In the genomic region with DNA sequence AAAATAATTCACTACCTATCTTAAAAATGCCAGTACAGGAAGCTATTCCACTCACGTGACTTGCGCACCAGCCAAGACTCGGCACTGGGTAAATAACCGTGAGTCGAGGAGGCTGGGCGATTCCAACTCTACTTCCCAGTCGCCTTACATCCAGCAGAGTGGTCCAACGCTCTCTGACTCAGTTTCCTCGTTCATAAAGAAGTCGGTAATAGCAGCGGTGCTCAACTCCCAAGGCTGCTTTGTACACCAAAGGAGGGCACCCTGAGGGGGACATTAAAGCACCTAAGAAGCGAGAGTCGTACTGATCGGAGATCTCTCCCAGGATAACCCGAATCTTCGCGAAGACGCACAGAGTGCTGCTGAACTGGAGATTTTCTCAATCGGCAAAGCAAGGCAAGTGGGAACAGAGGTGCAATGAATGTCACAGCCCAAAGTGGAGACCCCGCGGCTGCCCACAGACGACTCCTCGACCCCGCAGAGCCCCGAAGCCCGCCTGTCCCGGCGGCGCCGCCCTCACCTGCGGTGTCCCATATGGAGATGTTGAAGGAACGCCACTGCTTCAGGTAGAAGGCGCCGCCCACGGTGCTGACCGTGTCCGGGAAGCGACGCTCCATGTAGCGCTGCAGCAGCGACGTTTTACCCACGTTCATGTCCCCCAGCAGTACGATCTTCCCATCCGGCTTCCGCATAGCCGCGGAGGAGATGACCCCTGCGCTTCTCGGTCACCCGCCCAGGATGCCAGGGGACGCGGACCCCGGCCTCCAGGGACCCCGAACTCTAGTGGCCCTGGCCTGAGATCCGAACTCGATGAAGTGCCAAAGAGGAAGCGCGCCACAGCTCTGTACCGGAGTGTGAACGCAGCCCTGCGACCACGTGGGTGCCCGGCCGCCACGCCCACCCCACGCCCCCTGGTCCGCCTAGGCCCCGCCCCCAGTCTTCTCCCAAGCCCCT, we compare ENCODE assay signal across 8 mouse cellular contexts. TPM values are rescaled to one million over a fixed set of nuclear protein-coding genes. Genes with fewer than 3 reads are reported as not detected.
A peak's percentile ranks its signal among the peaks of the same experiment; 100 is the strongest.
DNase-seq lines count a peak whose midpoint lies in the region; ATAC-seq and TF ChIP-seq lines count a peak whose summit lies in the region.

A gene (minus strand): TSS at position 900 of the 951 bp plus-strand sequence.

- H3ac ChIP-seq in myocyte (ENCODE audit: control insufficient read depth, insufficient read length), result no peak within 1 kb of the TSS

- no peaks in the 10 kb centered on the region for H3K79me2 ChIP-seq in myocyte (ENCODE audit: control insufficient read depth, insufficient read depth)

- no peaks in the 10 kb centered on the region for H3K9me3 ChIP-seq in liver, embryonic 12.5 days (replicated peaks)

- H3K4me1 ChIP-seq in bone marrow, adult 2 months (ENCODE audit: control insufficient read depth, insufficient read depth, low read length), result peaks cover 1% of the 10 kb centered on the region; the same call in 1 of the 2 replicates
- peaks cover 30% of the 10 kb centered on the region for H3K4me1 ChIP-seq in liver, embryonic 12.5 days

- ATAC-seq in liver, embryonic 12.5 days, result peak; percentile 56

- H3K4me3 ChIP-seq in bone marrow, adult 2 months (replicated peaks; ENCODE audit: control insufficient read depth, low read depth, low read length), result peak within 1 kb of the TSS; percentile 69
- peak within 1 kb of the TSS; percentile 54 for H3K4me3 ChIP-seq in liver, embryonic 12.5 days
- H3K4me3 ChIP-seq in myocyte, result peak within 1 kb of the TSS; percentile 25

- no peak for TF ChIP-seq CTCF in bone marrow, adult 2 months (IDR thresholded peaks at IDR 0.05; ENCODE audit: control insufficient read depth, insufficient read depth, low read length)

- H3K27ac ChIP-seq in bone marrow, adult 2 months (ENCODE audit: control insufficient read depth, insufficient read depth, low read depth, low read length, poor library complexity), result peak within 1 kb of the TSS; percentile 11
- H3K27ac ChIP-seq in liver, embryonic 12.5 days, result no peak within 1 kb of the TSS

- DNase-seq in left cerebral cortex, postnatal 36 days (ENCODE audit: low spot score in 2 of 2), result peak; percentile 11 to 30
- DNase-seq in left cerebral cortex, adult 9 months (ENCODE audit: low spot score in 2 of 2), result no peak
- DNase-seq in gastrocnemius, postnatal 36 days, result peak; percentile 38 to 51
- DNase-seq in induced T-regulatory cell, adult 2 months (ENCODE audit: low read depth), result peak; percentile 67
- peak; percentile 32 for DNase-seq in thymus, postnatal 25 days

- intact Hi-C loops in left cerebral cortex, postnatal 36 days (cut with DNase I), result no loop called here
- intact Hi-C loops in gastrocnemius, postnatal 36 days (cut with DNase I), result no loop called here

- TF ChIP-seq POLR2A in bone marrow, adult 2 months (IDR thresholded peaks at IDR 0.05; ENCODE audit: borderline replicate concordance, control insufficient read depth, low read depth, low read length), result peak; percentile 26; the same call in 1 of the 2 replicates
- no peak for TF ChIP-seq POLR2A in myocyte (IDR thresholded peaks at IDR 0.05; ENCODE audit: insufficient read length, low read depth)

- peak within 1 kb of the TSS; percentile 76 for H3K4me2 ChIP-seq in liver, embryonic 12.5 days
- H3K4me2 ChIP-seq in myocyte (ENCODE audit: low read depth), result peak within 1 kb of the TSS; percentile 93

- H3K9ac ChIP-seq in liver, embryonic 12.5 days, result peak within 1 kb of the TSS; percentile 44

- under 1% methylated on average over 69 of the region's 69 CpGs for WGBS in bone marrow, adult 2 months
- WGBS in liver, embryonic 12.5 days (ENCODE audit: insufficient replicate concordance), result under 1% methylated on average over 69 of the region's 69 CpGs

- peaks cover 99% of the 10 kb centered on the region for H3K27me3 ChIP-seq in liver, embryonic 12.5 days (replicated peaks)
- peaks cover 6% of the 10 kb centered on the region for H3K27me3 ChIP-seq in myocyte (ENCODE audit: control insufficient read depth, insufficient read depth, insufficient read length)

- H3K36me3 ChIP-seq in liver, embryonic 12.5 days, result no peaks in the 10 kb centered on the region
- H3K36me3 ChIP-seq in myocyte (ENCODE audit: control insufficient read depth, insufficient read depth), result no peaks in the 10 kb centered on the region

TF ChIP-seq in myocyte, 11 proteins besides CTCF, POLR2A, EP300 and RAD21:
- TF ChIP-seq TCF12 (IDR thresholded peaks at IDR 0.05; ENCODE audit: insufficient read depth, poor library complexity, severe bottlenecking) (no peak), POLR2AphosphoS2 (IDR thresholded peaks at IDR 0.05; ENCODE audit: insufficient read length, low read depth) (no peak), USF1 (IDR thresholded peaks at IDR 0.05; ENCODE audit: low read depth) (peak; percentile 65)

RNA-seq across cellular contexts. Expression of the gene that starts here (rescaled TPM):
- total RNA-seq in left cerebral cortex, postnatal 36 days (2021), result under 1 TPM in 1 of 2 experiments, not detected in 1; 0.30 TPM
- polyA plus RNA-seq in bone marrow, adult 2 months (2011; ENCODE audit: insufficient read depth, insufficient read length, low replicate concordance, missing spikeins), result 3.3 and 6.2 TPM in 2 replicates
- 1 to 10 TPM; 1.2 to 1.9 TPM for total RNA-seq in gastrocnemius, postnatal 36 days (2021)
- 3.8 and 3.9 TPM in 2 replicates for polyA plus RNA-seq in liver, embryonic 12.5 days (2016; fragmentation: Nextera tagmentation; extraction: Ambion mirVana)
- polyA plus RNA-seq in myocyte (2012; fragmentation: generic; extraction: Trizol), result 1.2 TPM

Comparison
In these comparisons a context has a peak if more than half of its experiments do, and no peak if none do; other contexts are left out.
1. Peak in DNase-seq in left cerebral cortex, postnatal 36 days; RNA of the gene not detected or under 1 TPM.
2. DNase-seq: peak in gastrocnemius, postnatal 36 days (2 of 2), induced T-regulatory cell, adult 2 months (single experiment) and thymus, postnatal 25 days (single experiment); none in left cerebral cortex, adult 9 months (0 of 2).
3. Peak in every context shown above with its lines, with median percentiles within 50 percentile points of each other: H3K4me3 ChIP-seq.